Mouse (Mus musculus) ovary, adult 18-20 months (tissue): ENCODE results near the gene Adcyap1r1.

ENCODE experiments used
- DNase-seq: peaks from one replicate; pipeline ENCODE4 v3.0.0; 2022; ENCODE audit warnings: low spot score, mixed read lengths

Adcyap1r1 gene

DNA sequence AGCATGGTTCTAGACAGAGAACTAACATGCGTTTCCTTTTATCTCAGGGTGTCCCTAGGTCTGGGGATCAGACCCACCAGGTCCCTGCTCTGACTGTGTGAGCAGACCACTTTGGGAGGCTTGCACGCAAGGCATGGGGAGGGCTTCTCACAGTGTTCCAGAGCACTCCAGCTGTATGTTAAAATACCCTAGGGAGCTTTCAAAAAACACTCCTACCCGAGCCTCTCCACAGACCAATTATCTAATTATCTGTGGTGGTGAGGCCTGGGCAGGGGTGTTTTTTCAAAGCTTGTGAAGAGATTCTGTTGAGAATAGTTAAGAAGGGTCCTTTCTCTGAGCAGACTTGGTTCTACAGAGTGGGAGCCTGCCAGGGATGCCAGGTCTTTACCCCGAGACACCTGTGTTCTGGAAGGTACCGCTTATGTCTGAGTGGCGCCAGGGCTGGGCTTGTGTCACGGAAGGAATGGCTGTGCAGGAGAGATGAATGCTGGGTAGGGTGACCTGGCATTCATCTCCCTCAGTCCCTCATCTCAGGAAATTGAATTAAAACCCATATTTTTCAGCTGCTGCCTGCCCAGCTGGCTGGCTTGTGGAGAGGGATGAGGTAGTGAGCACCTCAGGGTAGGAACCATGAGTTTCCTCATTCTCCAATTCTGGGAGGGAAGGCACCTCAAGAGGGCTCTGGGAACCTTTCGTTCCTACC, 2.7 kb upstream of the Adcyap1r1 start:
- DNase-seq = no peak

DNA sequence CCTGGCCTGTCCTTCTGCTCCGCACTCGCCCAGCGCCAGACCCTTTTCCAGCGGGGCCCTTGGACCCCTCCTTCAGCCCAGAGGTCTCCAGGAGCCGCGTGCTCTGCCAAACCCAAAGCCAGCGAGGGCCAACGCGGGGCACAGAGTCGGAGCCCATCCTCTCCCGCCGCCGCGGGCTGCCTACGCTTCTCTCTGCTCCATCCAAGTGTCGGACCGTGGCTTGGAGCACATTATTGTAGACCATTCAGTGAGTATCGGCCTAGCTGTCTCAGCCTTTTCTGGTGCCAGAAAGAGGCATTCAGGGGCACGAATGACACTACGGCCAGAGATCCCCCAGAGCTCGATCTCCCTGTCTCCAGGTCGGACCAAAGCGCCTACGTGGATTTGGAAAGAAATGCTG, 603 bp downstream of the Adcyap1r1 start:
- no peak for DNase-seq

DNA sequence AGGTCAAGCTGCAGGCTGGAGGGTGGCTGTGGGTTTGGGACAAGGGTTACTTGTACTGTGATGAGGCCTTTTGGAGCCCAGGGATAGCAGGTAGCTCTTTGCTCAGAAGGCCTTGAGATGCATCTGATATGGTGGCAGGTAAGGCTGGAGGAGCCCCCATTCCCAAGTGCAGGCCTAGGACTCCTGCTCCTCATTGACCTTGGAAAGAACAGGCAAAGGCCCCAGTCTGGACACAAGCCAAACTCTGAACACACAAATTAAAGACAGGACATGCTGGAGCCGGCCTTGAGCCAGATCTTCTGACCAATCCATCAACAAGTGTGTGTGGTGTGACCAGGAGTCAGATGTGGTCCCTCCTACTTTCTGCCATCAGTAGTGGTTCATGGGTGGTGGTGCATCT, 1.8 kb downstream of the Adcyap1r1 start:
- DNase-seq = no peak

DNA sequence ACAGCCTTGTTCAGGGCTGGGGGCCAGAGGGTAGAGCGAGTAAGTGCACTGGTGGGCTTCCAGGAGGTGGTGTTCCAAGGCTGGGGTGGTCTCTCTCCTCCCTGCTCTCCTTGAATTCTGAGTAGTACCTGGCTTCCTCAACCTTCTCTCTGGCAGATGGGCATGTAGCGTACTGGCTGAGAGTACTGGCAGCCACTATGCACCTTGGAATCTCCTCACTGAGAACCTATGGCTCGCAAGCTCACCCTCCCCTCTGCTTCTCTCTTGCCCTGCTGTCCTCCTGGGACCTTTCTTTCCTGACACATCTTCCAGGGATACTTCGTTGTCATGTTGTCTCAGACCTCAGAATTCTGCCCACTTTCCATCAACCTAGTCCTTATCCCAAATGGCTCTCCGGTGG, 3.9 kb downstream of the Adcyap1r1 start:
- DNase-seq = no peak

DNA sequence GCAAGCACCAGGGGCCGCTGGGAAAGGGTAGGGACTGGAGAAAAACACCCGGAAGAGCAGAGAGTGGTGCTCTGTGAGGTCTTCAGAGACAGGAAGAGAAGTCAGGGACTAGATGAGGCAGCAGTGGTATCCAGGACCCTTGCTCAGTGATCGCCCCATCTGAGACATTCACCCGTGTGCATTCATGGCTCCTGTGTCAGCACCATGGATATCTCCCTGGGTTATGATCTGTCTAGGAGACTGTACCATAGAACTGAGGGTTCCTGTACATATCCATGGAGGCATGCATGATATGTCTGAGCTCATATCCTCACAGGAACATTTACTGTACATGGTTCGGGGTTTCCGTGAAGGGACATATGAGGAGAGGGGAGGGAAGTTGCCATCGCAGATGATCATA, 5.9 kb downstream of the Adcyap1r1 start:
- no peak for DNase-seq

DNA sequence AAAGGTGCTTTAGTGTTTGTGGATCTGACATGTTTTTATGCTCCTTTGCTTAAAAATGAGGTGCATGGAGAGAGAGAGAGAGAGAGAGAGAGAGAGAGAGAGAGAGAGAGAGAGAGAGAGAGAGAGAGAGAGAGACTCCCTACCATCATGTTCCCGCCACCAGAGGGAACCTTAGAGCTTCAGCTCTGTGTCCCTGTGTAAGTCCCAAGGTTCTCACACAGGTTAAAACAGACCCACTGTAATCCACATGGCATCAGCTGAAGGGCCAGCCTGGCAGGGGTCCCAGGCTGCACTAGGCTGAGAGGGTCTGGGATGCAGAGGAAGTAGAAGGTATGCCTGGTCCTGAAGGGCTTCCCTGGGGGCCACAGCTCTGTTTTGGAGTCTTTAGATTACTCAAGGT, 6.4 kb downstream of the Adcyap1r1 start:
- DNase-seq = no peak

DNA sequence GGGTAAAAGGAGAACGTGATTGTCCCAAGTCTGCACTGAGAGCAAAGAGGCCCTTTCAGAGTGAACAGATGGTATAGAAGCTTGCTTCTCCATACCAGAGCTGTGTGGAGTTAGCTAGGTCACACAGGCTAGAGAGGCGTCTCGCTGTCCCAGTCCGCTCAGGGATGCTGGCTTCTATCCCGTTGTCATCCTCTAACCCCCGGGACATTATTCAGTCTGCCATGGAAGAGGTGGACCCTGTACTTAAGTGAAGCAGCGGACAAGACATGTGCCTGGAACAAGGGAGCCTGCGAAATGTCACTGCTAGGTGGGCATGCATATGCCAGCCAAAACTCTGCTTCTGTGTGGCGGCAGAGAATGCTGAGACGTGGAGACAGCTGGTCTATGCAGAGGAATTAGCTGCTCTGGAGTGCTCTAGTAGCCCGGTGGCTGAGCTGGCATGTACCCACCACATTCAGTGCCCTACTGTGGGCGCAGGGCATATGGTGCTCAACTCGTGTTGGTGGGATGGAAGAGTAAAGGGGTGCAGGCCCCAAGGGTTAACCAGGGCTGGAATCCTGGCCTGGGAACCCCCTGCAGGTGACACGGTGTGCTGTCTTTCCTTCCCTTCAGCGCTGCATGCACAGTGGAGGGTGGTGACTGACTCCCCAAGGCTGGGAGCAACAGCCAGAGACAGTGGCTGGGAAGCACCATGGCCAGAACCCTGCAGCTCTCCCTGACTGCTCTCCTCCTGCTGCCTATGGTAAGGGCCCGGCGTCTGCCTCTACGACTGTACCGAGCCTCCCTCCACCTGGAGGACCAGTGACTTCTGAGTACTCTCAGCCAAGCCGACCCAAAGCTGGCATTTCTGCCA, 8.0 kb downstream of the Adcyap1r1 start:
- DNase-seq = no peak

DNA sequence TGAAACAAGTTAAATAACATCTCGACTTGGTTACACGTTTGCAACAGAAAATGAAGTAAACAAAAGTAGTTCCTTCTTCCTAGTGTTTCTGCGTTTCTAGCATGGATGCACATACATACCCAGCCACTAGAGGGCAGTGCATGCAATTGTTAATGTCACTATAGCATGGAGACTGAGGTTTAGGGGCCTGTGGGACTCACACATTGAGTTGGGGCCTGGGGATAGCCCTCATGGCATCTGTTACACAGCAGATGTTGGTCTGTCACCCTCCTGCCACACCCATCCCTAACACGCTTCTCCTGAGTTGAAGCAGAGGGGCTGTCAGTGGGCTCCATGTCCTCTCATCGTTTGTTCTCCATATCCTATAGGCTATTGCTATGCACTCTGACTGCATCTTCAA, 9.4 kb downstream of the Adcyap1r1 start:
- DNase-seq = no peak

DNA sequence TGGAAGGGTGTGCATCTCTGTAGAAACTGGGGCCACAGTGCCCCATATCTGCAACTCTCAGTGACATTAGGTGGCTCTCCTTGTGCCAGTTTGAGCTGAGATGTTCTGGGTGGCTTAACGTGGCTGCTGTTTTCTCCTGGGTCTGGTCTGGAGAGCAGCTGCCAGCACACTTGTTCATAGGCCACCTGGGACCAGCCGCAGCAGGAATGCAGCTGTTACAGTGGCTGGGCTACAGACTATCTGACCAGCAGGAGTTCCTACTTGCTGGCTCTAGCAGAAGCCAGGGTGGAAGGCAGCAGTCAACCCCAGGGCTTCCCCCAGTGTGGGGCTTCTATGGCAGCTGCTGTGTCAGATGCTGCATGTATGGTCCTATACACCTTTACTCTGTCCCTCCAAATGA, 9.9 kb downstream of the Adcyap1r1 start:
- no peak for DNase-seq

DNA sequence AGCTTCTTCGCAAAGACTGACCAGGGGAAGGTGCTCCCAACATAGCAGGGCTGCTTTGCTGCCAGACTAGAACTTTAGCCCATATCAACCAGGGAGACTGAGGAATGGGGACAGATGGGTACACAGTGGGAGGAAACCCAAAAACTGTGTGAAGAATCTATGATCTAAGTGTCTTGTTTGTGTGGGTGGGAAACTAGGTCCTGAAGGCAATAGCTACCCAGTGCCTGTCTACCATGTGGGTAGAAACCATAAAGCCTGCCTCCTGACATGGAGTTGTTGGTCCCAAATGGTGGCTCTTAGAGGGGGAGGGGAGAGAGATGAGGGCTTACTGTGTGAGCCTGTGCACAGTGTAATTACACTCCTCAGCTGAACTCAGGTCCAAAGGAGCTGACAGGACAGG, 10.6 kb downstream of the Adcyap1r1 start:
- no peak for DNase-seq

DNA sequence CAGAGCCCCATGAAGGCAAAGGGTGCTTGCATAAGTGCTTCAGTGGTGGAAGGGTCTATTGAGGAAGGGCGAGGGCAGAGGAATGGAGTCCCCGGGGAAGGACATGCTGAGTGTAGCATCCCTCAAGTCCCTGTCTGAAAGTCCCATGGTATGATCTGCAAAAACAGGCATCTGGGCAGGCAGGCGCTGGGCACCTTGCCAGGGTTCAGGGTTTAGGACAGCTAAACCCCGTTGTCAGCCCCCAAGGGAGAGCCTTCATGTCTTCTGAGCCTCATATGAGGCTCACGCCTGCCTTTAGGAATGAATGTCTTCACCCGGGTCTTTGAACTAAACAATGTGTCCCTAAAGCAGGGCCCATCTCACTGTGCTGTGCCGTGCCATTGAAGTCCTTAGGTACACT, 12.2 kb downstream of the Adcyap1r1 start:
- no peak for DNase-seq

DNA sequence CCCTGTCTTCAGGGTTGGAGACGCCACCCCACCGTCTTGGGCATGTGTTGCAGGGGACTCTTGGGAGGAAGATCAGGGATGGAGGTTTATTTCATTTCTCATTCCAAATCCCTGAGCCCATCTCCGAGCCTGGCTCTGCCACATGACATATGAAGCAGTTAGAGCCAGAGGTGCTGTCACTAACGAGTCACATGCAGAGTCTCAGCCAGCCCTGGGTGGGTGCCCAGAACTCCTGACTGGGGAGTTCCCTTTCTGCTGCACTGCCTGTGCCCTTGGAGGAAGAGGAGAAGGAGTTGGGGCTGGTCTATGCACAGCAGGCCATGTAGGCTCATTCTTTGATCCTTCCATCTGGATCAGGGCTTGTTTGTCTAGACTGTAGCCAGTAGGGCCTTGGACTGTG, 13.5 kb downstream of the Adcyap1r1 start:
- no peak for DNase-seq

DNA sequence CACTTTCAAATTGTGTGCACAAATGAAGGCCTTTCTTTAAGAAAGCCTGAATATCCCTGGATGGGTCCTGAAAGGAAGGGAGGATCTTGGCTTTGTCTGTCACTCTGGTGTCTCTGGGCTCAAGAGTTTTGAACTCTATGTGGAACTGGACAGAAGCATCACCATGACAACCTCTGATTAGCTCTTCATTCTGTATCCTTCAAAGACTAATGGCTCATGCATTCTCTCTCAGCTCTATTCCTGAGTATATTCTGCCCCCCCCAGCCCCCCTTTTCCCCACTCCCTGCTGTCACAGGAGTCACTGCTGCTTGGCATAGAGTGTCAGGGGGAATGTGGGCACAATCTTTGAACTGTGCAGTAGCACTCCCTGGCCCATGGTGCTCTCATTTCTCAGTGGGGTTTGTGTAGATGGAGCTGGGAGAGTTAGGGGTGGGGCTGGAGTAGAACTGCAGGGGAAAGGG, 14.6 kb downstream of the Adcyap1r1 start:
- no peak for DNase-seq

DNA sequence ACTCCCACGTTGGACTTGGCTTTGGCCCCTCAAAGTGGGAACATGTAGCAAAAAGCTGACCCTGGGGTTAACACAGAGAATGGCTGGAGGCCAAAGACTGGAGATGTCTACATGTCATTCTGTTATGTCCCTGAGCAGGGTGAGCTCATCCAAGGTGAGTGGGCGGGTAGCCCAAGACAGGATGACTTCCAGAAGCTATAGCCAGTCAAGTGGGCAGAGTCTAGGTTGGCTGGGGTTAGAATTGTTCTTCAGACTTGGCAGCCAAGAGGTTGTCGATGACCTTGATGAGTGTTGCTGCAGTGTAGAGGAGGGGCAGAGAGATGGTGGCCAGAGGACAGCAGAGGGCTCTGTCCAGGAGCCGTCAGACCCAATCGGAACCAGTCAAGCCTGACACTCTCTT, 18.9 kb downstream of the Adcyap1r1 start:
- DNase-seq = no peak

DNA sequence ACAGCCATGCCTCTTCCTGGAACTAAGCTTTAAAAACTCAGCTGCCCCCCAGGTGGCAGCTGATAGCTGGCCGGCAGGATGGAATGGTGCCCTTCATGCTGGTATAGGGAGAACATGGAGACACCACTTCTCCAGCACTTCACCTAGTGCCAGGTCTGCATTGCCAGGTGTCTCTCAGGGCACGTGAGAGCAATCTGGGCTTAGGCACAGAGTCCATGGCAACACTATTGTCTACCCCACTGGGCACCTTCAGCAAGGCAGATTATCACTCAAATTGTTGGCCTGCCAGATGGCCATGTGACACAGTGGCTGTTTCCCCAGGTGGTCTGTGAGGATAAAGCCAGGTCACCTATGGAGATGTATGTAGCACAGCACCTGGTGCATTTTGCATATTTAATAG, 20.6 kb downstream of the Adcyap1r1 start:
- DNase-seq = no peak

DNA sequence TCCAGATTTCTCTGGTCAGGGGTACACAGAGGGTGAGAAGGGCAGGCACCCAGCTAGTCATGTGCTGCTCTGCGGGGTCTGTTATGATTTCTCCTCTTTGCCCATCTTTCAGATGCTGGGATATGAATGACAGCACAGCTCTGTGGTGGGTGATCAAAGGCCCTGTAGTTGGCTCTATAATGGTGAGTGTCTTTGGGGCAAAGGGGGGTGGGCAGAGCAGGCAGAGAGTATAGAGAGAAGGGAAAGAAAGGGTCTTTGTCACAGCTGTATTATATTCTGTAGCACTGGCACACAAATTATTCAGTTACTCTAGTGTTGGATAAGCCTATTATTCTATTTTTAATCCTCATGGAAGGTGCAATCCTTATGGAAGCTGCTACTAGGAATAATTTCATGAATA, 29.2 kb downstream of the Adcyap1r1 start:
- DNase-seq = no peak

DNA sequence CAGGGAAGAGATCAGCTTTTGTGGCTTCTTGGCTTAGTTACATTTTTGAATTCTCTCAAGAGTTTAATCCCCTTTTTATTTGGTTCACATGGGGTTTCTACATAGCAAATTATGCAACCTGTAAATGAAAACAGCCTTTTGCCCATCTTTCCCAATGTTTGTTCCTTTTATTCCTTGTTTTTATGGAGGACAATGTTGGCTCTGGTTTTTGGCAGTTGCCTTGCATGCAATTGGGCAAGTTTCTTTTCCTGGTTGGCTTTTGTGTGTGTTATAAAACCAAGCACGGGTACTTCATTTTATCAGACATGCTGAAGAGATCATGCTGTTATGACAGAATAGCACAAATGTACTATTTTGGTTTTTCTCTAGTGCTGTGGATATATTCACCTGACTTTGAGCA, 30.7 kb downstream of the Adcyap1r1 start:
- DNase-seq = no peak

DNA sequence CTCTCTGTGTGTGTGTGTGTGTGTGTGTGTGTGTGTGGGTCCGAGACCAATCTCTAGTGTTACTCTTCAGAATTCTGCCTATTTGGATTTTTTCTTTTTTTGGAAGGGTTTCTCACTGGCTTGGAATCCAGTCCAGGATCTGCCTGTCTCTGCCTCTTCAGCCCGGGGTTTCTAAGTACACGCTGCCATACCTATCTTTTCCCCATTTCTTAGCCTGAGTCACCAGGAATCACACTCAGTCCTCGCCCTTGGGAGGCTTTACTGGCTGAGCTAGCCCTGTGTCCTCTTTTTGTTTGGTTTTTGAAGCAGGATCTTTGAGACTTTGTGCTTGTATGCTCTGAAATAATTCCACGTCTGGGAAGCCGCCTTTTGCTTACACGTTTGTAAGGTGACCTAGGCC, 31.6 kb downstream of the Adcyap1r1 start:
- no peak for DNase-seq

DNA sequence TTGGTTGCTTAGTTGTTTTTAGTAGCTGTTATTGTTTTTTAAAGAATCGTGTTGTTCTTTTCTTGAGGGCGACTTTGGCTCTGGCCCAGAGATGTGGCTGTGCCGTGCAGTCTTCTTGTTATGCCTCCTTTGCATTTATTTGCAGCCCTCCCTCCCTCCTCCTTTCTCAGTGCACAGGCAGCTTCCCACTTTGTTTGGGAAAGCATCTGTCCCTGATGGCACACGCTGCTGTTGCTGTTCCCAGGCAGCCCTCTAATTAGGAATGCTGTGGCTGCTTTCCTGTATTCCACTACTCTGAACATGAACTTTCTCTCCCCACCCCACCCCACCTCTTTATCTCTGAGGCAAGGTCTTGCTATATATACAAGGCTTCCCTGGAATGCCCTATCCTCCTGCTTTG, 32.4 kb downstream of the Adcyap1r1 start:
- no peak for DNase-seq

DNA sequence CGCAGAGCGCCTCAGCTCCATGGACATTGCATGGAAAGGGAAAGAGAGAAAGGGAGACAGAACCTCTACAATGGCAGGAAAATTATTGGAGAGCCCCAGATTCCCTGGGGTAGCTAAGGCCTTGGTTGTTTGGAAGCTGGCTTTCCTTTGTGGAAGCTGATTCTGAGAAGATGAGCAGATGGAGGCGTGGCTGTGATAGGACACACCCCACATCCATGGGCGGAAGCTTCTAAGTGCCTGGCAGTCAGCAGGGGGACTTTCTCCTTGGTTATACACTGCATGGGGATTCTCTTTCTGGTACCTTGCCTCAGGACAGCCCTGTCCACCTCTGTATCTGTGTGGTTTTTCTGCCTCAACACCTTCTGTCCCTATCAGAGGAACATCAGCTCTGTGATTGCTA, 33.4 kb downstream of the Adcyap1r1 start:
- no peak for DNase-seq

DNA sequence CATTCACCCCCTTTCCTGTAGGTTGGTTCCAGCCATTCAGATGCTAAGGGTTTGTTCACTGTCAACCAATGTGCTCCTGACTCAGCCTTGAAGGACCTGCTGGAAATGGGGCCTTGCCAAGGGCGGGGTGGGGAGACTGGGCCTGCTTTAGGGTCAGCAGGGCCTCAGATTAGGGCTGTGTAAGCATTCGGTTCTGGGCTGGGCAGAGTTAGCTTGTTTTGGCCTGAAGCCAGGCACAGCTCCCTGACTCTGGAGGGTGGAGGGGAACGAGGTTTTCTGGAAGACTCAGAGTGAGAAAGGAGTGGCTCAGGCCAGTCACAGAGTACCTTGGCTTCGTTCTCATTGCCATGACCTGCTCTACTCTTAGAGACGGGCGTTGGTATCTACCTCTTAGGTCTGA, 35.9 kb downstream of the Adcyap1r1 start:
- DNase-seq = peak; percentile 52

DNA sequence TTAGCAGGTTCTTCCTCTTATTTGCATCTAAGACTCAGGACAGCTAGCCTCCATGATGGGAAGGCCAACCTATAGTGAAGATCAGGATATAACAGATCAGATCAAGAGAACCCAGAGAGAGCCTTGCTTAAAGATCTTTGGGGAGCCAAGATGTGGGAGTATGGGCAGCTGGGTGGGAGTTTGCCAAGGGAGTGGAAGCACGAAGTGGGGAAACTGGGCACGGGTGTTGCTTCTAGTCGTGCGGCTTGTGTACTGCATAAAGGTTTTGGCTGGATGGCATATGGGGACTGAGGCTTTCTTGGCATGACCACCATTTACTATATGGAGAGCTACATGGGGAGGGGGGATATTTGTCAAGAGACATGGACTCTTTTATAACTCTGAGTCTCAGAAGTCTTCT, 44.4 kb downstream of the Adcyap1r1 start:
- no peak for DNase-seq

DNA sequence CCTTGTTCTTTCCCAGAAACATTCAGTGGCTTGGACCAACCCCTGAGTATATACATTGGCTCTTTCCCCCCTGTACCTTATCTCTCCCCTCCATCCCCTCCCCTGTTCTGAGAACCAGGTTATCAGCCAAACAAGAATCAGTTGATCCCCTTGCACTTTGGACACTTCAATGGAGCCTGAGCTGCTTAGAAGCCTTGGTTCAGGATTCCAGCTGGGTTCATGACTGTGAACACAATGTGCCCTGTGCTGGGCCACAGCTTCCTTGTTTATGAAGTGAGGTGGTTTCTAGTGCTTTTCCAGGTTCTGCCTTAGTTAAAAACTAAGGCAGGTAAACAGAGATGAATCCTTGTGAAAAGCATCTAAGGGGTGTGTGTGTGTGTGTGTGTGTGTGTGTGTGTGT, 47.0 kb downstream of the Adcyap1r1 start:
- DNase-seq = no peak

DNA sequence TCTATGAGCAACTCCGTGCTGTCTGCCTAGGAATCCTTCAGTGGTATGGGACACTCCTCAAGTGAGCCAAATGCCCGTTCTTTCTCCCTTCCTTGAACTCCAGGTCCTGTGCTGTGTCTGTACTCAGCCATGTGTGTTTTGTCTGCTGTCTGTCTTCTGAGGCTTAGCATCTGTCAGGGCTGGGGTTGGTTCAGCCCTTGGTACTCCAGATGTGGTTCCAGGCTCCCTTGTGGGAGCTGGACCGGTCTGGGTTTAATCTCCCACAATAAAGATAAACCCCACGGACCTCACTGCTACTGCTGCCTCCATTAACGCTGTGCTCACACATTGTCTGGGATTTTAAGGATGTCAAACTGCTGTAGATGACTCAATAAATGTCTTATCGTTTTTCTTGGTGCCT, 49.3 kb downstream of the Adcyap1r1 start:
- DNase-seq = no peak
